Mouse (Mus musculus) hindbrain, embryonic 15.5 days (tissue): ENCODE results near the gene Strada. TPM values are rescaled to one million over a fixed set of nuclear protein-coding genes. Genes with fewer than 3 reads are reported as not detected.
"Not testable (repeated sequence)": the region's sequence is repeated elsewhere in the genome, so short reads cannot be mapped to it uniquely, and the experiment has no call there.

Source experiments
- ATAC-seq: fragments of 200-750 bp; cut with Nextera tagmentation; 2 replicates; pipeline ENCODE4 v1.8.0; 2017; ENCODE audit warnings: low read depth, moderate number of reproducible peaks, moderate TSS enrichment; ENCODE audit not compliant: low FRiP score
- H3K27ac ChIP-seq: fragments of 300-500 bp; sonication (generic); replicated peaks from 2 replicates; pipeline ENCODE4 v1.5.1; 2015; ENCODE audit warnings: mild to moderate bottlenecking, inconsistent platforms
- H3K27me3 ChIP-seq: fragments of 300-500 bp; sonication (generic); 2 replicates; pipeline ENCODE4 v1.6.1; 2015; ENCODE audit warnings: control low read depth, inconsistent platforms
- H3K36me3 ChIP-seq: fragments of 300-500 bp; sonication (generic); 2 replicates; pipeline ENCODE4 v1.6.1; 2015; ENCODE audit warnings: control low read depth, inconsistent platforms
- H3K4me1 ChIP-seq: fragments of 300-500 bp; sonication (generic); replicated peaks from 2 replicates; pipeline ENCODE4 v1.6.1; 2015; ENCODE audit warnings: control low read depth, inconsistent platforms
- H3K4me2 ChIP-seq: fragments of 300-500 bp; sonication (generic); 2 replicates; pipeline ENCODE4 v1.6.1; 2015; ENCODE audit warnings: moderate library complexity, mild to moderate bottlenecking, inconsistent platforms
- H3K4me3 ChIP-seq: fragments of 300-500 bp; sonication (generic); 2 replicates; pipeline ENCODE4 v1.5.1; 2015; ENCODE audit warnings: mild to moderate bottlenecking, inconsistent platforms
- H3K9ac ChIP-seq: fragments of 300-500 bp; sonication (generic); 2 replicates; pipeline ENCODE4 v1.6.1; 2015; ENCODE audit warnings: inconsistent platforms
- H3K9me3 ChIP-seq: fragments of 300-500 bp; sonication (generic); 2 replicates; pipeline ENCODE4 v1.6.1; 2016; ENCODE audit warnings: control low read depth, inconsistent platforms
- WGBS: fragments of 180-500 bp; shearing (Covaris S2); methylation state at CpG from one replicate; pipeline ENCODE4 v1.1.7; 2015; 5-methylcytosine and 5-hydroxymethylcytosine counted together
- polyA plus RNA-seq: library from polyadenylated mRNA; unstranded; fragments of >200 nt; fragmentation: Nextera tagmentation; extraction: Ambion mirVana; gene quantifications from 2 replicates; pipeline ENCODE4 v1.2.1, GENCODE M21; 2015

Strada gene
- polyA plus RNA-seq, 1 experiment from 2014 or later, result 28.7 TPM

GRCm38 (mm10) chr11:106200756-106201155 lies 1.2 kb downstream of the Strada start:
- 86% methylated on average over 6 of the region's 6 CpGs for whole genome bisulfite sequencing
- no peak for ATAC-seq
- no peak overlapping the region for H3K27ac ChIP-seq
- no peak overlapping the region for H3K4me3 ChIP-seq
- H3K4me2 ChIP-seq, result no peak overlapping the region
- H3K9ac ChIP-seq, result no peak overlapping the region
- H3K36me3 ChIP-seq, result peaks cover 78% of the 10 kb centered on the region
- H3K4me1 ChIP-seq, result no peaks in the 10 kb centered on the region
- H3K9me3 ChIP-seq, result no peaks in the 10 kb centered on the region
- H3K27me3 ChIP-seq, result no peaks in the 10 kb centered on the region

- H3K4me1 ChIP-seq, H3K27ac ChIP-seq, H3K4me2 ChIP-seq, H3K9me3 ChIP-seq, H3K4me3 ChIP-seq, H3K9ac ChIP-seq, ATAC-seq, H3K27me3 ChIP-seq: not testable (repeated sequence)
- WGBS, result 96% methylated on average over 7 of the region's 7 CpGs
- peaks cover 70% of the 10 kb centered on the region for H3K36me3 ChIP-seq
Measured at GRCm38 (mm10) chr11:106199997-106200396, 2.0 kb downstream of the Strada start.

GRCm38 (mm10) chr11:106198277-106198676 lies 3.7 kb downstream of the Strada start:
- H3K36me3 ChIP-seq, result peaks cover 55% of the 10 kb centered on the region
- no peaks in the 10 kb centered on the region for H3K9me3 ChIP-seq
- ATAC-seq, result no peak
- H3K9ac ChIP-seq, result no peak overlapping the region
- WGBS, result 93% methylated on average over 4 of the region's 4 CpGs
- H3K27me3 ChIP-seq, result no peaks in the 10 kb centered on the region
- H3K4me2 ChIP-seq, result no peak overlapping the region
- no peak overlapping the region for H3K27ac ChIP-seq
- no peak overlapping the region for H3K4me3 ChIP-seq
- H3K4me1 ChIP-seq, result peaks cover 4% of the 10 kb centered on the region

GRCm38 (mm10) chr11:106195341-106195740 lies 6.6 kb downstream of the Strada start:
- no peak overlapping the region for H3K27ac ChIP-seq
- peaks cover 28% of the 10 kb centered on the region for H3K36me3 ChIP-seq
- H3K4me3 ChIP-seq, result no peak overlapping the region
- no peaks in the 10 kb centered on the region for H3K27me3 ChIP-seq
- no peak overlapping the region for H3K9ac ChIP-seq
- ATAC-seq, result no peak
- H3K4me2 ChIP-seq, result no peak overlapping the region
- peaks cover 14% of the 10 kb centered on the region for H3K4me1 ChIP-seq
- no peaks in the 10 kb centered on the region for H3K9me3 ChIP-seq

GRCm38 (mm10) chr11:106194891-106195290 lies 7.1 kb downstream of the Strada start:
- Histone ChIP-seq H3K4me3 (no peak overlapping the region), H3K9ac (no peak overlapping the region), H3K4me1 (peaks cover 14% of the 10 kb centered on the region), H3K36me3 (peaks cover 28% of the 10 kb centered on the region), H3K4me2 (no peak overlapping the region), H3K9me3 (no peaks in the 10 kb centered on the region), H3K27me3 (no peaks in the 10 kb centered on the region), H3K27ac (no peak overlapping the region)
- no peak for ATAC-seq
- 92% methylated on average over 7 of the region's 7 CpGs for WGBS

GRCm38 (mm10) chr11:106194155-106194541 lies 7.8 kb downstream of the Strada start:
- Histone ChIP-seq H3K4me1 (peaks cover 14% of the 10 kb centered on the region), H3K36me3 (peaks cover 24% of the 10 kb centered on the region), H3K9ac (peak overlapping the region; percentile 71), H3K27me3 (no peaks in the 10 kb centered on the region), H3K4me3 (peak overlapping the region; percentile 79), H3K4me2 (peak overlapping the region; percentile 71), H3K27ac (peak overlapping the region; percentile 89), H3K9me3 (no peaks in the 10 kb centered on the region)
- ATAC-seq, result no peak
- 31% methylated on average over 3 of the region's 3 CpGs for WGBS

- Histone ChIP-seq H3K4me1 (peaks cover 14% of the 10 kb centered on the region), H3K9ac (peak overlapping the region; percentile 81), H3K27me3 (no peaks in the 10 kb centered on the region), H3K4me3 (peak overlapping the region; percentile 79), H3K4me2 (peak overlapping the region; percentile 71), H3K36me3 (peaks cover 24% of the 10 kb centered on the region), H3K9me3 (no peaks in the 10 kb centered on the region), H3K27ac (peak overlapping the region; percentile 89)
- under 1% methylated on average over 44 of the region's 44 CpGs for WGBS
- peak; percentile 97 for ATAC-seq
Measured at GRCm38 (mm10) chr11:106193371-106194154, 8.4 kb downstream of the Strada start.

- Histone ChIP-seq H3K9me3 (no peaks in the 10 kb centered on the region), H3K4me2 (peak overlapping the region; percentile 71)
Measured at GRCm38 (mm10) chr11:106192657-106193370, 9.2 kb downstream of the Strada start.

GRCm38 (mm10) chr11:106192241-106192640 lies 9.7 kb downstream of the Strada start:
- H3K9ac ChIP-seq, result no peak overlapping the region

More at GRCm38 (mm10) chr11:106192657-106193370, 9.2 kb downstream of the Strada start:
- Histone ChIP-seq H3K9ac (peak overlapping the region; percentile 81), H3K36me3 (peaks cover 17% of the 10 kb centered on the region), H3K4me3 (peak overlapping the region; percentile 79), H3K27me3 (no peaks in the 10 kb centered on the region), H3K4me1 (peaks cover 14% of the 10 kb centered on the region), H3K27ac (peak overlapping the region; percentile 89)
- WGBS, result 11% methylated on average over 19 of the region's 19 CpGs
- ATAC-seq, result no peak; the same call in 1 of the 2 replicates

GRCm38 (mm10) chr11:106191716-106192115 lies 10.3 kb downstream of the Strada start:
- Histone ChIP-seq H3K36me3 (peaks cover 6% of the 10 kb centered on the region; the same call in 1 of the 2 replicates), H3K27me3 (no peaks in the 10 kb centered on the region), H3K9ac (no peak overlapping the region), H3K4me3 (no peak overlapping the region), H3K4me1 (peaks cover 14% of the 10 kb centered on the region), H3K4me2 (0 out of 2 replicates have a peak overlapping the region, but pooled peaks have one; percentile 71), H3K9me3 (no peaks in the 10 kb centered on the region), H3K27ac (no peak overlapping the region)
- WGBS, result 96% methylated on average over 3 of the region's 3 CpGs
- ATAC-seq, result no peak

More at GRCm38 (mm10) chr11:106192241-106192640, 9.7 kb downstream of the Strada start:
- H3K4me1 ChIP-seq, result peaks cover 14% of the 10 kb centered on the region
- H3K9me3 ChIP-seq, result no peaks in the 10 kb centered on the region
- peak overlapping the region; percentile 71 for H3K4me2 ChIP-seq
- no peak for ATAC-seq
- WGBS, result 89% methylated on average over 5 of the region's 5 CpGs
- peaks cover 11% of the 10 kb centered on the region for H3K36me3 ChIP-seq
- H3K27ac ChIP-seq, result no peak overlapping the region
- no peaks in the 10 kb centered on the region for H3K27me3 ChIP-seq
- H3K4me3 ChIP-seq, result peak overlapping the region; percentile 79

- peaks cover 16% of the 10 kb centered on the region for H3K36me3 ChIP-seq
- no peak overlapping the region for H3K4me3 ChIP-seq
Measured at GRCm38 (mm10) chr11:106187326-106187725, 14.6 kb downstream of the Strada start.

GRCm38 (mm10) chr11:106180449-106180801 lies 21.5 kb downstream of the Strada start:
- H3K4me1 ChIP-seq, result no peaks in the 10 kb centered on the region
- no peak overlapping the region for H3K27ac ChIP-seq
- no peak overlapping the region for H3K9ac ChIP-seq
- 97% methylated on average over 2 of the region's 2 CpGs for WGBS
- no peaks in the 10 kb centered on the region for H3K27me3 ChIP-seq
- ATAC-seq, result no peak
- no peak overlapping the region for H3K4me3 ChIP-seq
- H3K36me3 ChIP-seq, result peaks cover 18% of the 10 kb centered on the region
- no peak overlapping the region for H3K4me2 ChIP-seq
- no peaks in the 10 kb centered on the region for H3K9me3 ChIP-seq

More at GRCm38 (mm10) chr11:106187326-106187725, 14.6 kb downstream of the Strada start:
- no peak overlapping the region for H3K27ac ChIP-seq
- no peak for ATAC-seq
- H3K4me1 ChIP-seq, result peaks cover 4% of the 10 kb centered on the region; the same call in 1 of the 2 replicates
- no peak overlapping the region for H3K9ac ChIP-seq
- H3K27me3 ChIP-seq, result no peaks in the 10 kb centered on the region
- WGBS, result 93% methylated on average over 4 of the region's 4 CpGs
- no peak overlapping the region for H3K4me2 ChIP-seq
- H3K9me3 ChIP-seq, result no peaks in the 10 kb centered on the region
